Mouse (Mus musculus) right cerebral cortex, postnatal 10 days (tissue): ENCODE results near the gene Emb.
A peak's percentile ranks its signal among the peaks of the same experiment; 100 is the strongest.

ENCODE experiments used
- DNase-seq, 2 experiments: peaks; one replicate each; pipeline ENCODE4 v3.0.0; 2021; ENCODE audit warnings: low spot score in 2 of 2

Emb gene

GRCm38 (mm10) chr13:117220501-117221321 is 12.4 kb downstream of the Emb start, which contains the start of gene Gm17509:
TSS of gene Gm17509 (minus strand) at chr13:117221075.
- peak; percentile 66 to 68 for DNase-seq

GRCm38 (mm10) chr13:117223125-117223524 is 14.8 kb downstream of the Emb start:
- DNase-seq, result no peak

GRCm38 (mm10) chr13:117224901-117225300 is 16.6 kb downstream of the Emb start:
- DNase-seq, result no peak

GRCm38 (mm10) chr13:117225561-117225960 is 17.2 kb downstream of the Emb start:
- DNase-seq, result no peak

GRCm38 (mm10) chr13:117230371-117231110 is 22.2 kb downstream of the Emb start:
- peak in 1 of 2 experiments; percentile 3 for DNase-seq

- DNase-seq, result no peak
These were observed 25.5 kb downstream of the Emb start for GRCm38 (mm10) chr13:117233808-117234207.

- no peak for DNase-seq
These were observed 26.1 kb downstream of the Emb start for GRCm38 (mm10) chr13:117234486-117234885.

- no peak for DNase-seq
These were observed 27.3 kb downstream of the Emb start for GRCm38 (mm10) chr13:117235530-117236212.

GRCm38 (mm10) chr13:117237111-117237510 is 28.8 kb downstream of the Emb start:
- DNase-seq, result no peak

GRCm38 (mm10) chr13:117242063-117242462 is 33.7 kb downstream of the Emb start:
- DNase-seq, result no peak

- DNase-seq, result no peak
These were observed 34.3 kb downstream of the Emb start for GRCm38 (mm10) chr13:117242621-117243020.

GRCm38 (mm10) chr13:117260704-117261103 is 52.4 kb downstream of the Emb start:
- no peak for DNase-seq

GRCm38 (mm10) chr13:117266156-117266555 is 57.8 kb downstream of the Emb start:
- DNase-seq, result no peak

GRCm38 (mm10) chr13:117267963-117268362 is 59.6 kb downstream of the Emb start:
- DNase-seq, result no peak

- no peak for DNase-seq
These were observed 75.7 kb downstream of the Emb start for GRCm38 (mm10) chr13:117284036-117284435.

- DNase-seq, result no peak
These were observed 78.6 kb downstream of the Emb start for GRCm38 (mm10) chr13:117286939-117287338.

- DNase-seq, result no peak
These were observed 79.1 kb downstream of the Emb start for GRCm38 (mm10) chr13:117287400-117287799.

GRCm38 (mm10) chr13:117289494-117290270 is 81.3 kb downstream of the Emb start:
- DNase-seq, result peak; percentile 69 to 79

GRCm38 (mm10) chr13:117311446-117312225 is 103.3 kb downstream of the Emb start:
- DNase-seq, result peak; percentile 74 to 88
